Mouse (Mus musculus) bone marrow, adult 2 months (tissue): ENCODE data around the gene Hnf4a. TPM values are rescaled to one million over a fixed set of nuclear protein-coding genes. Genes with fewer than 3 reads are reported as not detected.

Experiments used
- H3K27ac ChIP-seq: fragments of 200-500 bp; 2 replicates; pipeline ENCODE4 v1.5.1; 2012; ENCODE audit warnings: low read depth, mild to moderate bottlenecking, control low read depth, inconsistent platforms, low read length; ENCODE audit not compliant: control insufficient read depth, poor library complexity, insufficient read depth
- H3K4me1 ChIP-seq: fragments of 200-500 bp; 2 replicates; pipeline ENCODE4 v1.6.1; 2011; ENCODE audit warnings: low read length; ENCODE audit not compliant: control insufficient read depth, insufficient read depth
- H3K4me3 ChIP-seq: fragments of 200-500 bp; replicated peaks from 2 replicates; pipeline ENCODE3; 2011; ENCODE audit warnings: mild to moderate bottlenecking, low read depth, low read length, control low read depth; ENCODE audit not compliant: control insufficient read depth
- CTCF ChIP-seq: fragments of 200-500 bp; IDR thresholded peaks from 2 replicates; pipeline ENCODE4 v1.5.1; 2011; ENCODE audit warnings: low read length, control low read depth; ENCODE audit not compliant: control insufficient read depth, insufficient read depth
- POLR2A ChIP-seq: fragments of 200-500 bp; IDR thresholded peaks from 2 replicates; pipeline ENCODE4 v1.6.1; 2011; ENCODE audit warnings: low read depth, mild to moderate bottlenecking, control low read depth, low read length, borderline replicate concordance; ENCODE audit not compliant: control insufficient read depth
- WGBS: fragments of 180-500 bp; shearing (Covaris S2); methylation state at CpG from one replicate; pipeline ENCODE4 v1.1.7; 2018; 5-methylcytosine and 5-hydroxymethylcytosine counted together
- polyA plus RNA-seq: library from polyadenylated mRNA; stranded (reverse); fragments of >200 nt; gene quantifications from 2 replicates; pipeline ENCODE4 v1.2.4, GENCODE M21; 2011; ENCODE audit warnings: low replicate concordance; ENCODE audit not compliant: missing spikeins, insufficient read depth, insufficient read length

Gene Hnf4a
- polyA plus RNA-seq, 1 experiment: 3.0 TPM

DNA sequence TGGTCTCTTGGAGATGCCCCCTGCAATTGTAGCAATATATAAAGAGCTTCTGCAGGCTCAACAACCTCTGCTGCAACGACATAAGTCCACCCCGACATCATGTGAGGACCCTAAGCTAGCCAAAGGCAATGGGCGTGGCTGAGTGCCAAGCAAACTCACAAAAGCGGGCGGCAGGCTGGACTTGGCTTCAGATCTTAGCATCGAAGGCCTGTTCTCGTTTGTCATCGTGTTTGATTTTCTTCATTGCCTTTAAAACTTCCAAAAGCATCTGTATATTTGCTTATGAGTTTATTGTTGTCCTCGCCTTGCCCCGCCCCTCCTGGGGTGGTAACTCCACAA is 77.4 kb downstream of the Hnf4a start:
- H3K4me3 ChIP-seq: no peak overlapping the region
- H3K4me1 ChIP-seq: no peaks in the 10 kb centered on the region; the same call in 1 of the 2 replicates
- TF ChIP-seq CTCF: no peak
- no peak for TF ChIP-seq POLR2A
- WGBS: 70% methylated on average over 10 of the region's 10 CpGs
- no peak overlapping the region for H3K27ac ChIP-seq

DNA sequence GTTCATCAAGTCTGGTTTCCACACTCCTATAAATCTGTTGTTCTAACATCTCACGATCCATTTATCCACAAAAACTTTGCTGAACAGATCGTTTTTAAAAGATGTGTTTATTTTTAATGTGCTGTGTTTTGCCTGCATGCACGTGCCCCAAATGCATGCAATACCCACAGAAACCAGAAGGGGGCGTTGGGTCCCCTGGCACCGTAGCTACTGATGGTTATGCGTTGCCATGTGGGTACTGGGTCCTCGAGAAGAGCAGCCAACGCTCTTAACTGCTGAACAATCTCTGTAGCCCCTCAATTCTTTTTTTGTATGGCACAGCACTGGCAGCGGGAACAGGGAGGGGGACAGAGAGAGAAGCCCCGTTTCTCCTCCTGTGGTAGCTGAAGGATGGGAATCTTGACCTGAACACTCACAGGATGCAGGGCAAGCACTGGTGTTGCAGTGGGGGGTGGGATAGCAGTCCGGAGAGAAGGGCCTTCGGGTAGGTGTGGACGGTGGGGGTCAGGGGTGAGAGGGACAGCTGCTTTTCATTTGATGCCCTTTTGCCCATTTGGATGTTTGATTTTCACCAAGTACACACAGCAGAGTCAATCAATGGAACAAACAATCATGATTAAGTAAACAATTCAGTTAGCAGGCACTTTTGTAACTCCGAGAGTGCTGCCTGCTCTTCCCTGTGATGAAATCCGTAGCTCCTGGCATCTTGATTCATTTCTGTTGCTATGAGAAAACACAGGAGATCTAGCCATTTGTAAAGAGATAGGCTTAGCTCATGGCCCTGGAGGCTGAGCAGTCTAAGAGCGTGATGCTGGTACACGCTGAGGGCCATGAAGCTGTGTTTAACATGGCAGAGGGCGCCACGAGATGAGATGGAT is 80.0 kb downstream of the Hnf4a start:
- no peaks in the 10 kb centered on the region; the same call in 1 of the 2 replicates for H3K4me1 ChIP-seq
- TF ChIP-seq POLR2A (no peak), CTCF (peak; percentile 83)
- no peak overlapping the region for H3K4me3 ChIP-seq
- H3K27ac ChIP-seq: no peak overlapping the region
- WGBS: 52% methylated on average over 19 of the region's 19 CpGs

DNA sequence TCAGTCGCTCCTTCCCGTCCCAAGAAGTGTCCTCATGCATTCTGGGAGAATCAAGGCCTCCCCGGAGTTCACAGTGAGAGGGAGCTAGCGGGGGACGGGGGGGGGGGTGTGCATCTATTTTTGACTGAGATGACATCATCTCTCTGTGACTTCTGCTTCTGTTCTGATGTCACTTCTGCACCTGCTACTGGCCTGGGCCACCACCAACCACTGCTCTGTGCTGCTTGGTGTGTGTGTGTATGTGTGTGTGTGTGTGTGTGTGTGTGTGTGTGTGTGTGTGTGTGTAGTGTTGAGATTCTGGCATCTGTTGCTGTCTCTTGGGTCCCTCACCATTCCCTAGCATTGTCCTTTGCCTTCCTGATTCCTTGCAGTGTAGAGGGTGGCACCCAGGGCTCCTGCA is 80.9 kb downstream of the Hnf4a start:
- TF ChIP-seq POLR2A: no peak
- TF ChIP-seq CTCF: no peak

DNA sequence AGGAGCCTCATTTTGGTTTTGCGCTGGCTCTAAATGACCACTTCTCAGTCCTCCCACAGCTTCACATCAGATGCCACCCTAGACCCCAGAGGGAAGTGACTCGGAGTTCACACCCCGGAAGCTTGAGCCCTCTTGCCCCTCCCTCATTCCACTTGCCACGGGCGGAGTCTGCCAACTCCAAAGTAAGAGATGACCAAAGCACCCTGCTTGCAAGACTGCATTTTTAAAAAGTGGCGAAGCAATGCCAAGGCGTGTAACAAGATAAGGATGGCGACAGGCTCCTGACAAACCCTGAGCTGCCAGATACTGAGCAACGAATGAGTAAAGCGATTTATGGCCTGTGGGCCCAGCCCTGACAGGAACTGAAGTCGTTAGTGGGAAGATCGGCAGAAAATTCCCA is 83.6 kb downstream of the Hnf4a start:
- Histone ChIP-seq H3K4me3 (no peak overlapping the region), H3K27ac (no peak overlapping the region), H3K4me1 (no peaks in the 10 kb centered on the region; the same call in 1 of the 2 replicates)
- WGBS: 16% methylated on average over 12 of the region's 12 CpGs
- TF ChIP-seq POLR2A: no peak
- TF ChIP-seq CTCF: no peak

More for the DNA sequence above, 80.9 kb downstream of the Hnf4a start:
- Histone ChIP-seq H3K4me1 (no peaks in the 10 kb centered on the region; the same call in 1 of the 2 replicates), H3K27ac (no peak overlapping the region), H3K4me3 (no peak overlapping the region)
- 28% methylated on average over 5 of the region's 5 CpGs for WGBS

DNA sequence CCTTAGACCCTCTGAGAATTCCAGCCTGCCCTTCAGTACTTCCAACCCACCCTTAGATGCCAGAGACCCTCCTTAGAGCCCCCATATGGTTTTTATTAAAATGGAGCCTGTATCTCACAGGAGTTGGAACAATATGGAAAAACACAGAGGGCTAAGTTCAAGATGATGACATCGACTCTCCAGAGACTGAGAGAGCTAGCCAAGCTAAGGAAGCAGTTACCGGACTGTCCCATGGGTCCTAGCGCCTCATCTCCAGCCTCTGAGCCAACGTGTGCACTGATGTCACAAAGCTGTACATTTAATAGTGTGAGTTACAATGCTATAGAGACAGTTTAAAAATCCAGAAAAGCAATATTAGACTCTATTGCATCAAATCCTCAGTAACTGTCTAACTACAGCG is 84.4 kb downstream of the Hnf4a start:
- Histone ChIP-seq H3K4me3 (no peak overlapping the region), H3K4me1 (no peaks in the 10 kb centered on the region; the same call in 1 of the 2 replicates), H3K27ac (no peak overlapping the region)
- no peak for TF ChIP-seq POLR2A
- TF ChIP-seq CTCF: no peak
- 72% methylated on average over 5 of the region's 5 CpGs for WGBS

DNA sequence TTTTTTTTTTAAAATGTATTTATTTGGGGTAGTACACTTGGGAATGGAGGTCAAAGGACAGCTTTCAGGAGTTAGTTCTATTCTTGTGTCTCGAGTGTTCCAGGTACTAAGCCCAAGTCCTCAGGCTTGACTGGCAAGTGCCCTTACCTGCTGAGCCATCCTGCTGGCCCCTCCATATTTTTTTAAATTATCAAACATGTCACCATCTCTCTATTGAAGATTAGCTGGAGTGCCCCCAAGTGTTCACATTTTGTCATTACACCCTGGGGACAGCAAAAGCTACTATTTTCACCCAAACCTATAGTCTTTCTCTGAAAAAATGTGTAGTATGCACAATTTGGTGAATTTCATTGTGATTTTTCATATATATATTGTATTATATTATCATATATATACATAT is 85.5 kb downstream of the Hnf4a start:
- Histone ChIP-seq H3K4me1 (no peaks in the 10 kb centered on the region; the same call in 1 of the 2 replicates), H3K27ac (no peak overlapping the region), H3K4me3 (no peak overlapping the region)
- TF ChIP-seq CTCF (no peak), POLR2A (no peak)
- WGBS: 84% methylated on average over 1 of the region's 1 CpGs

DNA sequence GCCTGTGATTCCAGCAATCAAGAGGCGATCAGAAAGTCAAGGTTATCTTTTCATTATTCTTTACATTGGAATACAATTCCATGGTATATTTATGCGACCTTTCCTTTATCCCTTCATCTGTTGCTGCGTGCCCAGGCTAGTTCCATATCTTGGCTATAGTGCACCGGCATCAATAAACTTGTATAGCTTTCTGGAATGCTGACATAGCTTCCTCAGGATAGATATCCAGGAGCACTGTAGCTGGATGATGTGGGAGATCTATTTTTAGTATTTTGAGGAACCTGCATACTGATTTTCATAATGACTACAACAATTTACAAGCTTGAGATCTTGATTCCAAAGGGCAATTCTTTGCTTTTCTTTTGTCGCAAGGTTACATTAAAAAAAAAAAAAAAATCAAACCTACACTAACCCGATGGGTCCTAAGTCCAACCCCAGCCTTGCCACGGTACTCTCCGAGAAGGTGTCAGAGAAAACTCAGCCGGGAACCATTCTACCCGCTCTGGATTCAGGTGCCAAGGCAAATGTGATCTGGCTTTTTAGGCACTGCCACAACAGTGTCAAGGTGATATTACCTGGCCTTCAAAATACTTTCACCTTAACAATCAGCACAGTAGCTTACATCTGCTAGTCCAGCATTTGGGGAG is 87.2 kb downstream of the Hnf4a start:
- H3K4me3 ChIP-seq: no peak overlapping the region
- no peak for TF ChIP-seq CTCF
- TF ChIP-seq POLR2A: no peak
- 89% methylated on average over 10 of the region's 10 CpGs for WGBS
- no peak overlapping the region for H3K27ac ChIP-seq
- no peaks in the 10 kb centered on the region; the same call in 1 of the 2 replicates for H3K4me1 ChIP-seq

DNA sequence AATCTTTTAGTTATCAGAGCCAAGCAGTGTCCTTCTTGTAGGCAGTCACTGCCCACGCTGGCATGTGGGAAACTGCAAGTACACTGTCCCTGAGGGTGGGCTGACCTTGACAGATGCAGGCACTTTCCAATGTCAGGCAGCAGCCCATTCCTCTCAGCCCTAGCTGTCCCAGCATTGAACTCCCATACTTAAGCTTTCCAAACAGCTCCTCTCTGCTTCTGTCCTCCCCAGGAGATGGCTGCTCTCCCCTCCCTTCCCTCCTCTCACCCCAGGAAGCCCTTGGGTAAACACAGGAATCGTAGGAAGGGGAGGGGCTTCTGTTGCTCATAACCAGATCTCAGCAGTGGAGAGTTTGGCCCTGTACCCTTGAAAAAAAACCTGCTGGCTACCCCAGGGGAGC is 88.5 kb downstream of the Hnf4a start:
- TF ChIP-seq CTCF (no peak), POLR2A (no peak)
- Histone ChIP-seq H3K4me3 (no peak overlapping the region), H3K27ac (no peak overlapping the region; the same call in 1 of the 2 replicates), H3K4me1 (no peaks in the 10 kb centered on the region; the same call in 1 of the 2 replicates)
- WGBS: 26% methylated on average over 2 of the region's 2 CpGs
